Mouse (Mus musculus) erythroblast, embryonic 14.5 days (primary cell): ENCODE measurements around the gene Scd4.

ENCODE experiments used
- GATA1 ChIP-seq: IDR thresholded peaks from 2 replicates; pipeline ENCODE4 v1.6.1; 2012; ENCODE audit warnings: low read length, inconsistent platforms, mixed read lengths
- TAL1 ChIP-seq: IDR thresholded peaks from 3 replicates; pipeline ENCODE4 v1.6.1; 2012; ENCODE audit warnings: low read length, inconsistent platforms, mixed read lengths

DNA sequence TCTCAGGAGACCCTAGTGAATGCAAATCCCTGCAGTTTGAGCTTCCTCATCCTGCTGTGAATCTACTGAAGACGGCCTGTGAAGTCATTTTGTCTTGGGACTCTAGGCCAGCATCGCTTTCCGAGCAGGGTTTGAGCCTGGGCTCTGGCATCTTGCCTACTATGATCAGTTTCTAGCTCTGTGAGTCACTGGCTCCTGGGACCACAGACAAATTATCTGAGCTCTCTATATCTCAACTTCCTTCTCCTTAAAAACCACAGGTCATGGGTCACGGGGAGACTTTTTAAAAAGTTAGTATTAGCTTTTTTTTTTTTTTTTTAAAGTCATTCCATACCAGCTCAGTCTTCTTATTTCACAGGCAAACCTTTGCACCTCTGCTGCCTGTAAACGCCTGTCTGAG lies 981 bp upstream of the Scd4 start:
- TF ChIP-seq GATA1 (no peak), TAL1 (no peak)
